ENCODE assay signal across 9 mouse cellular contexts in the genomic region with DNA sequence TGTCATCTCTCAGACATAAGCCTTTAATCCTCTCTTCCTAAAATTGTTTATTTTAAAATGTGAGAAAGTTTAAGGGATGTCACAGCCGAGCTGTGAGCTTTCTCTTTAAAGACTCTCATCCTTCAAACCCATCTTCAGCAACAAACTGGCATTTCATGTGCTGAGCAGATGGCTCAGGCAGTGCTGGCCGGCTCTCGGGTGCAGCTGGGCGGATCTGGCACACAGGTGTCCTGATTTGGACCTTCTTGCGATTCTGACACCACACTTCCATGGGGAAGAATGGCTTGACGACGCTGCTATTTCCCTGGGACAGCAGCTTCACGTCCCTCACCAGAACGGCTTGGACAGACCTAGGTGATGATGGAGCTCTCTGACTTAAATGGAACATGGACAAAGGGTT. TPM values are rescaled to one million over a fixed set of nuclear protein-coding genes. Genes with fewer than 3 reads are reported as not detected.
DNase-seq lines count a peak whose midpoint lies in the region; ATAC-seq and TF ChIP-seq lines count a peak whose summit lies in the region.
"Had no signal": no experiment of that assay in that cellular context is flagged by ENCODE, and none has a peak within 500 bp of the region (broad histone marks: within the 10 kb centered on the region; RNA-seq: fewer than 3 reads in every experiment).

No protein-coding gene starts in this region.

- H3K27me3 ChIP-seq in kidney, embryonic 14.5 days (ENCODE audit: control insufficient read depth, insufficient read depth, low read length): no peaks in the 10 kb centered on the region
- H3K27me3 ChIP-seq in hindbrain, embryonic 12.5 days: no peaks in the 10 kb centered on the region
- H3K27me3 ChIP-seq in kidney, embryonic 15.5 days: no peaks in the 10 kb centered on the region; the same call in 1 of the 2 replicates

- H3K9ac ChIP-seq in kidney, embryonic 14.5 days (ENCODE audit: low read depth, low read length): no peak overlapping the region
- no peak overlapping the region for H3K9ac ChIP-seq in hindbrain, embryonic 12.5 days
- H3K9ac ChIP-seq in kidney, embryonic 15.5 days: no peak overlapping the region

- no peak for ATAC-seq in kidney, embryonic 14.5 days (ENCODE audit: low FRiP score, low TSS enrichment)
- ATAC-seq in hindbrain, embryonic 12.5 days (ENCODE audit: low FRiP score): no peak
- ATAC-seq in kidney, embryonic 15.5 days (replicated peaks; ENCODE audit: low FRiP score): no peak

- 0 out of 2 replicates have a peak overlapping the region, but pooled peaks have one; percentile 5 for H3K4me3 ChIP-seq in layer of hippocampus, adult 2 months
- no peak overlapping the region for H3K4me3 ChIP-seq in kidney, embryonic 14.5 days (ENCODE audit: low read length)
- H3K4me3 ChIP-seq in hindbrain, embryonic 12.5 days: no peak overlapping the region
- H3K4me3 ChIP-seq in kidney, embryonic 15.5 days (replicated peaks): no peak overlapping the region

- H3K36me3 ChIP-seq in kidney, embryonic 14.5 days (ENCODE audit: control insufficient read depth, insufficient read depth, low read length): no peaks in the 10 kb centered on the region
- H3K36me3 ChIP-seq in hindbrain, embryonic 12.5 days: no peaks in the 10 kb centered on the region
- H3K36me3 ChIP-seq in kidney, embryonic 15.5 days: no peaks in the 10 kb centered on the region

- H3K27ac ChIP-seq in layer of hippocampus, adult 2 months: no peak overlapping the region
- no peak overlapping the region for H3K27ac ChIP-seq in kidney, embryonic 14.5 days (ENCODE audit: low read depth, low read length)
- H3K27ac ChIP-seq in hindbrain, embryonic 12.5 days: no peak overlapping the region
- H3K27ac ChIP-seq in kidney, embryonic 15.5 days: no peak overlapping the region

- H3K9me3 ChIP-seq in kidney, embryonic 14.5 days (ENCODE audit: control insufficient read depth, low read length): no peaks in the 10 kb centered on the region
- no peaks in the 10 kb centered on the region for H3K9me3 ChIP-seq in hindbrain, embryonic 12.5 days (replicated peaks)
- no peaks in the 10 kb centered on the region for H3K9me3 ChIP-seq in kidney, embryonic 15.5 days (replicated peaks)

- H3K4me2 ChIP-seq in kidney, embryonic 14.5 days (replicated peaks; ENCODE audit: low read depth, low read length): no peak overlapping the region
- no peak overlapping the region for H3K4me2 ChIP-seq in hindbrain, embryonic 12.5 days (replicated peaks)
- no peak overlapping the region for H3K4me2 ChIP-seq in kidney, embryonic 15.5 days

- peak; percentile 16 for DNase-seq in layer of hippocampus, adult 11-12 months (ENCODE audit: low spot score)
- DNase-seq in layer of hippocampus, adult 9-10 months (ENCODE audit: low spot score): no peak
- peak; percentile 83 to 85 for DNase-seq in cerebellum, postnatal 14 days
- DNase-seq in layer of hippocampus, adult 2 months (ENCODE audit: low spot score in 2 of 2): no peak
- peak; percentile 52 to 60 for DNase-seq in right cerebral cortex, postnatal 10 days (ENCODE audit: low spot score in 2 of 2)
- DNase-seq: kidney, postnatal 36 days had no signal

- 39% methylated on average over 9 of the region's 9 CpGs for WGBS in kidney, embryonic 14.5 days
- 67% methylated on average over 9 of the region's 9 CpGs for WGBS in hindbrain, embryonic 12.5 days
- 51% methylated on average over 9 of the region's 9 CpGs for WGBS in kidney, embryonic 15.5 days

- no peaks in the 10 kb centered on the region for H3K4me1 ChIP-seq in kidney, embryonic 14.5 days (ENCODE audit: control insufficient read depth, insufficient read depth, low read length)
- H3K4me1 ChIP-seq in hindbrain, embryonic 12.5 days: no peaks in the 10 kb centered on the region
- H3K4me1 ChIP-seq in kidney, embryonic 15.5 days: no peaks in the 10 kb centered on the region; the same call in 1 of the 2 replicates

- TF ChIP-seq CTCF in layer of hippocampus, adult 2 months (conservative IDR thresholded peaks at IDR 0.05): no peak

RNA-seq across cellular contexts. Expression of gene Dkk2, which starts 17.9 kb away (rescaled TPM):
- under 1 TPM; 0.22 to 0.46 TPM for total RNA-seq in layer of hippocampus, adult 2 months (2021)
- 6.7 and 9.6 TPM in 2 replicates for polyA plus RNA-seq in kidney, embryonic 14.5 days (2014; fragmentation: Nextera tagmentation; extraction: Ambion mirVana)
- polyA plus RNA-seq in hindbrain, embryonic 12.5 days (2016; fragmentation: Nextera tagmentation; extraction: Ambion mirVana): 11.3 and 16.6 TPM in 2 replicates
- 12.0 and 14.4 TPM in 2 replicates for polyA plus RNA-seq in kidney, embryonic 15.5 days (2015; fragmentation: Nextera tagmentation; extraction: Ambion mirVana)

Comparison
In these comparisons a context has a peak if more than half of its experiments do, and no peak if none do; other contexts are left out.
1. DNase-seq: peak in layer of hippocampus, adult 11-12 months (single experiment), cerebellum, postnatal 14 days (2 of 2) and right cerebral cortex, postnatal 10 days (2 of 2); none in layer of hippocampus, adult 9-10 months (single experiment) and layer of hippocampus, adult 2 months (0 of 2).